ENCODE assay signal across 18 mouse cellular contexts in the genomic region with DNA sequence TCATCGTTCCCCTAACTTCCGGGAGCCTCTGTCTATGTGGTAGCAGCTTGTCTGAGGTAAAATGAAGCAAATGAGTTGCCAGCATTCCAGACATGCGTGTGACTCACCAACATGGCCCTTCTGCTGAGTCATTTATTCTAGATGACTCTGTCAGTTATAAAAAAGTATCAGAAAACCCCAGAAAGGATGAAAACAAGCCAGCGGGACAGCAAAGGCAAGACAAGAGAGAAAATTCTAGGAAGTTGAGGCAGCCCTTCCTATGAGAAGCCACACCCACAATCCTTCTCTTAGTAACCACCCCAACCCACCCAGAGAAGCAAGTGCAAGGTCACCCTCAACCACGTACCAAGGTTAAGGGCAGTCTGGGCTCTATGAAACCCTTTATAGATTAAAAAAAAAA. TPM values are rescaled to one million over a fixed set of nuclear protein-coding genes. Genes with fewer than 3 reads are reported as not detected.
DNase-seq lines count a peak whose midpoint lies in the region; ATAC-seq and TF ChIP-seq lines count a peak whose summit lies in the region.
"Had no signal": no experiment of that assay in that cellular context is flagged by ENCODE, and none has a peak within 500 bp of the region (broad histone marks: within the 10 kb centered on the region; RNA-seq: fewer than 3 reads in every experiment).

No protein-coding gene starts in this region.

- peak overlapping the region; percentile 22 for H3K4me2 ChIP-seq in heart, embryonic 12.5 days
- peak overlapping the region; percentile 43 for H3K4me2 ChIP-seq in liver, embryonic 11.5 days

- H3K9ac ChIP-seq in heart, embryonic 12.5 days, result no peak overlapping the region
- H3K9ac ChIP-seq in liver, embryonic 11.5 days (ENCODE audit: low read depth, low read length), result no peak overlapping the region
- H3K9ac ChIP-seq: lung, embryonic 15.5 days had no signal

- TF ChIP-seq CTCF in E14TG2a.4 (conservative IDR thresholded peaks at IDR 0.05; ENCODE audit: low read length), result no peak

- H3K4me1 ChIP-seq in heart, embryonic 12.5 days (replicated peaks), result peaks cover 10% of the 10 kb centered on the region
- peaks cover 52% of the 10 kb centered on the region for H3K4me1 ChIP-seq in E14TG2a.4 (replicated peaks; ENCODE audit: low read depth, low read length)
- peaks cover 14% of the 10 kb centered on the region for H3K4me1 ChIP-seq in liver, embryonic 11.5 days (replicated peaks; ENCODE audit: control insufficient read depth, insufficient read depth, low read length)
- H3K4me1 ChIP-seq: lung, embryonic 15.5 days had no signal

- no peaks in the 10 kb centered on the region for H3K36me3 ChIP-seq in heart, embryonic 12.5 days
- no peaks in the 10 kb centered on the region for H3K36me3 ChIP-seq in E14TG2a.4 (ENCODE audit: insufficient read depth, low read length)
- H3K36me3 ChIP-seq in liver, embryonic 11.5 days (ENCODE audit: control insufficient read depth, insufficient read depth, low read length), result no peaks in the 10 kb centered on the region
- H3K36me3 ChIP-seq: lung, embryonic 15.5 days; midbrain, embryonic 10.5 days had no signal

- no peaks in the 10 kb centered on the region for H3K9me3 ChIP-seq in heart, embryonic 12.5 days (replicated peaks)
- no peaks in the 10 kb centered on the region for H3K9me3 ChIP-seq in E14TG2a.4 (ENCODE audit: low read length)
- no peaks in the 10 kb centered on the region for H3K9me3 ChIP-seq in liver, embryonic 11.5 days (ENCODE audit: control insufficient read depth, low read length)
- H3K9me3 ChIP-seq: lung, embryonic 15.5 days; midbrain, embryonic 10.5 days had no signal

- H3K4me3 ChIP-seq in heart, embryonic 12.5 days, result no peak overlapping the region
- peak overlapping the region; percentile 59 for H3K4me3 ChIP-seq in E14TG2a.4 (replicated peaks; ENCODE audit: low read length)
- no peak overlapping the region for H3K4me3 ChIP-seq in liver, embryonic 11.5 days (ENCODE audit: low read depth, low read length)
- H3K4me3 ChIP-seq: heart, adult 2 months; lung, embryonic 15.5 days; midbrain, embryonic 10.5 days had no signal

- peak overlapping the region; percentile 37; the same call in 1 of the 2 replicates for H3K27ac ChIP-seq in heart, embryonic 12.5 days (ENCODE audit: poor library complexity, severe bottlenecking)
- H3K27ac ChIP-seq in liver, embryonic 11.5 days (ENCODE audit: low read depth, low read length), result peak overlapping the region; percentile 41; the same call in 1 of the 2 replicates
- H3K27ac ChIP-seq: heart, adult 2 months; hindbrain, postnatal 0 days; kidney, postnatal 0 days; lung, embryonic 15.5 days; midbrain, embryonic 10.5 days had no signal

- WGBS in heart, embryonic 12.5 days, result 77% methylated on average over 5 of the region's 5 CpGs
- WGBS in liver, embryonic 11.5 days, result 67% methylated on average over 5 of the region's 5 CpGs

- no peak for DNase-seq in heart, postnatal 4 days
- DNase-seq in NIH3T3 (ENCODE audit: low read depth), result peak; percentile 72
- no peak for DNase-seq in liver, embryonic 11.5 days (ENCODE audit: low spot score)
- no peak for DNase-seq in gastrocnemius, postnatal 14 days
- no peak for DNase-seq in retina, embryonic 14.5 days (ENCODE audit: low spot score)
- no peak for DNase-seq in ovary, postnatal 14 days (ENCODE audit: low spot score)
- DNase-seq: cerebellum, adult 11 months; heart, adult 2 months; right cerebral cortex, postnatal 14 days had no signal

- no peak for ATAC-seq in heart, embryonic 12.5 days (ENCODE audit: insufficient number of reproducible peaks, low FRiP score)
- no peak for ATAC-seq in liver, embryonic 11.5 days (replicated peaks; ENCODE audit: low FRiP score)
- ATAC-seq: hindbrain, postnatal 0 days had no signal

- peaks cover 1% of the 10 kb centered on the region for H3K27me3 ChIP-seq in heart, embryonic 12.5 days (replicated peaks)
- H3K27me3 ChIP-seq in E14TG2a.4 (ENCODE audit: insufficient read depth, low read length), result 0 out of 2 replicates have a peak, but pooled peaks cover 2% of the 10 kb centered on the region
- H3K27me3 ChIP-seq in liver, embryonic 11.5 days (replicated peaks; ENCODE audit: control insufficient read depth, insufficient read depth, low read length), result no peaks in the 10 kb centered on the region
- H3K27me3 ChIP-seq: lung, embryonic 15.5 days had no signal

- intact Hi-C loops in gastrocnemius, postnatal 14 days (cut with DNase I; ENCODE audit: low total_unique reads), result no loop called here

RNA-seq across cellular contexts. Expression of gene Mc3r, which starts 8.7 kb away (rescaled TPM):
- not detected in 2 replicates for polyA plus RNA-seq in heart, embryonic 12.5 days (2016; fragmentation: Nextera tagmentation; extraction: Ambion mirVana)
- total RNA-seq in heart, postnatal 4 days (2021), result not detected
- 0.06 and 0.08 TPM in 2 replicates for polyA plus RNA-seq in liver, embryonic 11.5 days (2014; fragmentation: Nextera tagmentation; extraction: Ambion mirVana)
- not detected for total RNA-seq in gastrocnemius, postnatal 14 days (2021)
- total RNA-seq: heart, adult 2 months had no signal
- polyA plus RNA-seq: heart, adult 2 months; kidney, postnatal 0 days; lung, embryonic 15.5 days; midbrain, embryonic 10.5 days; neural tube, embryonic 11.5 days; stomach, embryonic 16.5 days; urinary bladder, adult 2 months had no signal
